In genomic region chr7:102246956-102247797, GRCm38 (mm10) we compare ENCODE assay signal across 9 mouse cellular contexts. TPM values are rescaled to one million over a fixed set of nuclear protein-coding genes. Genes with fewer than 3 reads are reported as not detected.
A peak's percentile ranks its signal among the peaks of the same experiment; 100 is the strongest.
DNase-seq lines count a peak whose midpoint lies in the region; ATAC-seq and TF ChIP-seq lines count a peak whose summit lies in the region.
"Had no signal": no experiment of that assay in that cellular context is flagged by ENCODE, and none has a peak within 500 bp of the region (broad histone marks: within the 10 kb centered on the region; RNA-seq: fewer than 3 reads in every experiment).

No protein-coding gene starts in this region.

- peak overlapping the region; percentile 89; the same call in 1 of the 2 replicates for H3K9ac ChIP-seq in embryonic facial prominence, embryonic 14.5 days (ENCODE audit: low read depth, low read length)

- no peaks in the 10 kb centered on the region for H3K36me3 ChIP-seq in embryonic facial prominence, embryonic 14.5 days (ENCODE audit: control insufficient read depth, insufficient read depth, low read length)
- no peaks in the 10 kb centered on the region for H3K36me3 ChIP-seq in macrophage (ENCODE audit: inconsistent target)

- no peaks in the 10 kb centered on the region for H3K9me3 ChIP-seq in embryonic facial prominence, embryonic 14.5 days (ENCODE audit: control insufficient read depth, low read length)

- no peak for ATAC-seq in embryonic facial prominence, embryonic 14.5 days (ENCODE audit: low read depth)

- H3K79me2 ChIP-seq in macrophage (ENCODE audit: inconsistent target): peaks cover 76% of the 10 kb centered on the region

- no peak overlapping the region for H3K4me3 ChIP-seq in left cerebral cortex, adult 2 months
- H3K4me3 ChIP-seq in embryonic facial prominence, embryonic 14.5 days (ENCODE audit: low read depth, low read length): peak overlapping the region; percentile 88; the same call in 1 of the 2 replicates
- H3K4me3 ChIP-seq in macrophage (ENCODE audit: inconsistent target): peak overlapping the region; percentile 92

- 44% methylated on average over 12 of the region's 12 CpGs for WGBS in embryonic facial prominence, embryonic 14.5 days
- 10% methylated on average over 10 of the region's 12 CpGs for WGBS in macrophage (ENCODE audit: missing documents)

- H3K4me1 ChIP-seq in embryonic facial prominence, embryonic 14.5 days (ENCODE audit: control insufficient read depth, insufficient read depth, low read length): peaks cover 30% of the 10 kb centered on the region

- H3K27me3 ChIP-seq in embryonic facial prominence, embryonic 14.5 days (replicated peaks; ENCODE audit: control insufficient read depth, insufficient read depth, low read length): no peaks in the 10 kb centered on the region

- peak overlapping the region; percentile 72 for H3K27ac ChIP-seq in left cerebral cortex, adult 2 months
- H3K27ac ChIP-seq in embryonic facial prominence, embryonic 14.5 days (replicated peaks; ENCODE audit: low read depth, low read length): 0 out of 2 replicates have a peak overlapping the region, but pooled peaks have one; percentile 4
- H3K27ac ChIP-seq in macrophage: peak overlapping the region; percentile 100

- intact Hi-C loops in left cerebral cortex, adult 2 months (cut with DNase I): no loop called here
- intact Hi-C loops in left cerebral cortex, postnatal 25 days (cut with DNase I): no loop called here

- no peak for TF ChIP-seq CTCF in left cerebral cortex, adult 2 months (IDR thresholded peaks at IDR 0.05)

- peak overlapping the region; percentile 81 for H3K4me2 ChIP-seq in embryonic facial prominence, embryonic 14.5 days (ENCODE audit: low read depth, low read length)

- no peak for DNase-seq in left cerebral cortex, adult 2 months (ENCODE audit: extremely low spot score in 1 of 2, low spot score in 2 of 2)
- no peak for DNase-seq in left cerebral cortex, postnatal 25 days (ENCODE audit: low spot score in 2 of 2)
- no peak for DNase-seq in embryonic facial prominence, embryonic 14.5 days (ENCODE audit: low spot score)
- DNase-seq in kidney, postnatal 10 days: peak; percentile 46
- DNase-seq in adrenal gland, adult 18-20 months (ENCODE audit: low spot score in 2 of 2): no peak
- DNase-seq in adrenal gland, adult 2 months: no peak
- DNase-seq in layer of hippocampus, postnatal 10 days (ENCODE audit: low spot score in 2 of 2): no peak
- DNase-seq: thymus, postnatal 25 days had no signal

RNA-seq across cellular contexts. Expression of gene Rhog, which starts 8.7 kb away (rescaled TPM):
- 10 to 100 TPM; 19.2 to 21.7 TPM for total RNA-seq in left cerebral cortex, adult 2 months (2021)
- 10 to 100 TPM; 22.7 to 23.5 TPM for total RNA-seq in left cerebral cortex, postnatal 25 days (2021)
- polyA plus RNA-seq in embryonic facial prominence, embryonic 14.5 days (2014; fragmentation: Nextera tagmentation; extraction: Ambion mirVana): 66.6 and 68.0 TPM in 2 replicates
- 10 to 100 TPM; 25.0 to 98.8 (median 68.0) TPM for total RNA-seq in macrophage (2018; cell fraction: chromatin; rRNA removed)
- 100 to 1,000 TPM; 340 to 655 (median 502) TPM for total RNA-seq in macrophage (2018; cell fraction: cytosol; rRNA removed)
- 100 to 1,000 TPM; 107 to 292 (median 177) TPM for total RNA-seq in macrophage (2018; cell fraction: nucleus; rRNA removed)
- polyA plus RNA-seq in macrophage (2018): 307 to 396 TPM (median 393 TPM) in 3 replicates
- 10 to 100 TPM; 43.5 to 55.7 TPM for total RNA-seq in adrenal gland, adult 18-20 months (2021)
- total RNA-seq in adrenal gland, adult 2 months (2021): 10 to 100 TPM; 48.0 to 62.7 TPM
- 60.0 and 69.0 TPM in 2 replicates for polyA plus RNA-seq in adrenal gland, adult 2 months (2012; rRNA removed)
- total RNA-seq in layer of hippocampus, postnatal 10 days (2021): 10 to 100 TPM; 15.8 to 16.3 TPM

RNA-seq across cellular contexts. Expression of gene Stim1, which starts 20.4 kb away (rescaled TPM):
- total RNA-seq in left cerebral cortex, adult 2 months (2021): 10 to 100 TPM; 79.9 to 85.5 TPM
- total RNA-seq in left cerebral cortex, postnatal 25 days (2021): 10 to 100 TPM; 80.6 to 87.9 TPM
- 36.4 TPM in 2 replicates for polyA plus RNA-seq in embryonic facial prominence, embryonic 14.5 days (2014; fragmentation: Nextera tagmentation; extraction: Ambion mirVana)
- total RNA-seq in macrophage (2018; cell fraction: chromatin; rRNA removed): 10 to 100 TPM; 16.3 to 80.2 (median 56.7) TPM
- total RNA-seq in macrophage (2018; cell fraction: cytosol; rRNA removed): 10 to 100 TPM; 27.4 to 46.5 (median 37.8) TPM
- 10 to 100 TPM; 29.1 to 75.2 (median 49.1) TPM for total RNA-seq in macrophage (2018; cell fraction: nucleus; rRNA removed)
- 32.9 to 38.1 TPM (median 35.0 TPM) in 3 replicates for polyA plus RNA-seq in macrophage (2018)
- total RNA-seq in adrenal gland, adult 18-20 months (2021): 10 to 100 TPM; 74.0 to 77.1 TPM
- 10 to 100 TPM; 68.2 to 74.8 TPM for total RNA-seq in adrenal gland, adult 2 months (2021)
- polyA plus RNA-seq in adrenal gland, adult 2 months (2012; rRNA removed): 68.4 and 77.7 TPM in 2 replicates
- total RNA-seq in layer of hippocampus, postnatal 10 days (2021): 10 to 100 TPM; 56.7 to 66.1 TPM

RNA-seq across cellular contexts. Expression of gene Pgap2, which starts 37.2 kb away (rescaled TPM):
- 10 to 100 TPM; 23.1 to 24.6 TPM for total RNA-seq in left cerebral cortex, adult 2 months (2021)
- 10 to 100 TPM; 23.3 to 28.8 TPM for total RNA-seq in left cerebral cortex, postnatal 25 days (2021)
- polyA plus RNA-seq in embryonic facial prominence, embryonic 14.5 days (2014; fragmentation: Nextera tagmentation; extraction: Ambion mirVana): 80.8 and 81.1 TPM in 2 replicates
- total RNA-seq in macrophage (2018; cell fraction: chromatin; rRNA removed): 100 to 1,000 TPM in 12 of 26 experiments, 10 to 100 TPM in 14; 35.0 to 252 (median 88.7) TPM
- 100 to 1,000 TPM in 13 of 26 experiments, 10 to 100 TPM in 13; 48.3 to 295 (median 135) TPM for total RNA-seq in macrophage (2018; cell fraction: cytosol; rRNA removed)
- total RNA-seq in macrophage (2018; cell fraction: nucleus; rRNA removed): 100 to 1,000 TPM in 15 of 26 experiments, 10 to 100 TPM in 11; 32.0 to 256 (median 136) TPM
- 35.9 to 98.6 TPM (median 72.6 TPM) in 3 replicates for polyA plus RNA-seq in macrophage (2018)
- 10 to 100 TPM; 57.5 to 79.5 TPM for total RNA-seq in adrenal gland, adult 18-20 months (2021)
- total RNA-seq in adrenal gland, adult 2 months (2021): 10 to 100 TPM; 62.6 to 96.0 TPM
- polyA plus RNA-seq in adrenal gland, adult 2 months (2012; rRNA removed): 320 and 360 TPM in 2 replicates
- 10 to 100 TPM; 29.9 to 34.3 TPM for total RNA-seq in layer of hippocampus, postnatal 10 days (2021)

RNA-seq across cellular contexts. Expression of gene Nup98, which starts 37.2 kb away (rescaled TPM):
- 10 to 100 TPM; 41.6 to 45.3 TPM for total RNA-seq in left cerebral cortex, adult 2 months (2021)
- 10 to 100 TPM; 39.7 to 43.5 TPM for total RNA-seq in left cerebral cortex, postnatal 25 days (2021)
- 35.9 and 37.5 TPM in 2 replicates for polyA plus RNA-seq in embryonic facial prominence, embryonic 14.5 days (2014; fragmentation: Nextera tagmentation; extraction: Ambion mirVana)
- 100 to 1,000 TPM; 148 to 312 (median 209) TPM for total RNA-seq in macrophage (2018; cell fraction: chromatin; rRNA removed)
- total RNA-seq in macrophage (2018; cell fraction: cytosol; rRNA removed): 10 to 100 TPM; 50.5 to 76.2 (median 61.5) TPM
- total RNA-seq in macrophage (2018; cell fraction: nucleus; rRNA removed): 100 to 1,000 TPM; 104 to 290 (median 140) TPM
- 30.0 to 31.7 TPM (median 30.9 TPM) in 3 replicates for polyA plus RNA-seq in macrophage (2018)
- 10 to 100 TPM; 72.5 to 80.1 TPM for total RNA-seq in adrenal gland, adult 18-20 months (2021)
- 10 to 100 TPM; 47.8 to 84.4 TPM for total RNA-seq in adrenal gland, adult 2 months (2021)
- 10.1 and 13.5 TPM in 2 replicates for polyA plus RNA-seq in adrenal gland, adult 2 months (2012; rRNA removed)
- 10 to 100 TPM; 33.3 to 34.0 TPM for total RNA-seq in layer of hippocampus, postnatal 10 days (2021)

Comparison
In these comparisons a context has a peak if more than half of its experiments do, and no peak if none do; other contexts are left out.
1. H3K27ac ChIP-seq: peak in every context shown above with its lines; median percentile 100 in macrophage; 72 in left cerebral cortex, adult 2 months; 4 in embryonic facial prominence, embryonic 14.5 days.